Mouse (Mus musculus): ENCODE results near the gene Dnah2. TPM values are rescaled to one million over a fixed set of nuclear protein-coding genes. Genes with fewer than 3 reads are reported as not detected.
A peak's percentile ranks its signal among the peaks of the same experiment; 100 is the strongest.

Gene Dnah2
- polyA plus RNA-seq, 1 experiment: not detected

DNA sequence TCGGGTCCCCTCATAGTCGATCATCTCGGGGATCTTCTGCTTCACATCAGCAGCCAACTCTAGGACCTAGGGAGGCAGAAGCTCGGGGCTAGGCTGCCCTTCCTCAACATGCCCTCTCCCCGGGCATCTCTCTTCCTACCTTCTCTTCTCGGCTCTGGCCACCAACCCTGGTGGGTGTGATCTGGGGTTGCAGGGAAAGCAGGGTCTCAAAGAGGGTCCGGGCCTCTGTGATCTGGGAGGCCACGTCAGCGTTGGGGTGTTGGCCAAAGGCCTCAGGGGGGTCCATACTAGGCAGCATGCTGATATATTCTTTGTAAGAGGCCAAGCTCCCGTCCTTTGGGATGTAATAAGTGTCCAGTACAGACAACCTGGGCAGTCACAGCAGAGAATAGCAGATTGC is 126.1 kb downstream of the Dnah2 start:
- no peak for TF ChIP-seq TAL1 (IDR thresholded peaks at IDR 0.05; ENCODE audit: low read length)
- TF ChIP-seq GATA1 (IDR thresholded peaks at IDR 0.05; ENCODE audit: low read length): no peak
- no peaks in the 10 kb centered on the region for H3K9me3 ChIP-seq (ENCODE audit: control insufficient read depth, low read length)
- peaks cover 54% of the 10 kb centered on the region for H3K4me1 ChIP-seq (ENCODE audit: control insufficient read depth)
- H3K36me3 ChIP-seq (ENCODE audit: control insufficient read depth): no peaks in the 10 kb centered on the region
- H3K27me3 ChIP-seq (ENCODE audit: control insufficient read depth): peaks cover 50% of the 10 kb centered on the region
- H3K4me3 ChIP-seq (replicated peaks): no peak overlapping the region

GRCm38 (mm10) chr11:69421131-69421977 is 127.6 kb downstream of the Dnah2 start:
- TF ChIP-seq GATA1 (IDR thresholded peaks at IDR 0.05; ENCODE audit: low read length) (no peak), TAL1 (IDR thresholded peaks at IDR 0.05; ENCODE audit: low read length) (no peak)
- Histone ChIP-seq H3K36me3 (ENCODE audit: control insufficient read depth) (no peaks in the 10 kb centered on the region), H3K4me1 (ENCODE audit: control insufficient read depth) (peaks cover 59% of the 10 kb centered on the region), H3K9me3 (ENCODE audit: control insufficient read depth, low read length) (no peaks in the 10 kb centered on the region), H3K4me3 (replicated peaks) (no peak overlapping the region), H3K27me3 (ENCODE audit: control insufficient read depth) (peaks cover 65% of the 10 kb centered on the region)

- Histone ChIP-seq H3K4me1 (ENCODE audit: control insufficient read depth) (peaks cover 55% of the 10 kb centered on the region), H3K27me3 (ENCODE audit: control insufficient read depth) (peaks cover 69% of the 10 kb centered on the region)
These were observed 128.3 kb downstream of the Dnah2 start for GRCm38 (mm10) chr11:69420554-69421000.

GRCm38 (mm10) chr11:69419813-69420553 is 128.9 kb downstream of the Dnah2 start:
- Histone ChIP-seq H3K27me3 (ENCODE audit: control insufficient read depth) (peaks cover 72% of the 10 kb centered on the region), H3K4me1 (ENCODE audit: control insufficient read depth) (peaks cover 59% of the 10 kb centered on the region), H3K4me3 (replicated peaks) (peak overlapping the region; percentile 59)

More at GRCm38 (mm10) chr11:69420554-69421000, 128.3 kb downstream of the Dnah2 start:
- TF ChIP-seq GATA1 (IDR thresholded peaks at IDR 0.05; ENCODE audit: low read length) (no peak), TAL1 (IDR thresholded peaks at IDR 0.05; ENCODE audit: low read length) (no peak)
- no peaks in the 10 kb centered on the region for H3K9me3 ChIP-seq (ENCODE audit: control insufficient read depth, low read length)
- peak overlapping the region; percentile 59 for H3K4me3 ChIP-seq (replicated peaks)
- H3K36me3 ChIP-seq (ENCODE audit: control insufficient read depth): no peaks in the 10 kb centered on the region

DNA sequence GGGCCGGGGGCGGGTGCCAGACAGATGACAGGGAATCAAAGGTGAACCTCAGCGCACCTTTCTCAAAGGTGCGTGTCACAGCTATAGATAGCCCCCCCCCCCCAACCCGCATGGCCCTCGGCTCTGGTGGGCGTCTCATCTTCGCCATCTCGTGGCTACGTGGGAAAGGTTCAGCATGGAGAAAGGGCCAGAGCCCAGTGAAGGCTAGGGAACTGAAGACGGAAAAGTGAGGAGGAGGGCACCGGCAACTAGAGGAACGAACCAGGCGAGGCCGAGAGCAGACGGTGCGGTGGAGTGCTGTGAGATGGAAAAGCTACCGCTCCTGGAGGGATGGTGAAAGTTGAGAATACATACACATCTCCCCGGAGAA is 129.5 kb downstream of the Dnah2 start:
- Histone ChIP-seq H3K27me3 (ENCODE audit: control insufficient read depth) (peaks cover 72% of the 10 kb centered on the region), H3K4me1 (ENCODE audit: control insufficient read depth) (peaks cover 61% of the 10 kb centered on the region)
- TF ChIP-seq TAL1 (IDR thresholded peaks at IDR 0.05; ENCODE audit: low read length) (no peak), GATA1 (IDR thresholded peaks at IDR 0.05; ENCODE audit: low read length) (no peak)

More at GRCm38 (mm10) chr11:69419813-69420553, 128.9 kb downstream of the Dnah2 start:
- H3K9me3 ChIP-seq (ENCODE audit: control insufficient read depth, low read length): no peaks in the 10 kb centered on the region
- TF ChIP-seq GATA1 (IDR thresholded peaks at IDR 0.05; ENCODE audit: low read length) (no peak), TAL1 (IDR thresholded peaks at IDR 0.05; ENCODE audit: low read length) (no peak)
- H3K36me3 ChIP-seq (ENCODE audit: control insufficient read depth): no peaks in the 10 kb centered on the region

GRCm38 (mm10) chr11:69418481-69419442 is 130.1 kb downstream of the Dnah2 start:
- Histone ChIP-seq H3K36me3 (ENCODE audit: control insufficient read depth) (no peaks in the 10 kb centered on the region), H3K27me3 (ENCODE audit: control insufficient read depth) (peaks cover 72% of the 10 kb centered on the region), H3K4me1 (ENCODE audit: control insufficient read depth) (peaks cover 65% of the 10 kb centered on the region), H3K9me3 (ENCODE audit: control insufficient read depth, low read length) (no peaks in the 10 kb centered on the region), H3K4me3 (replicated peaks) (peak overlapping the region; percentile 59)
- TF ChIP-seq TAL1 (IDR thresholded peaks at IDR 0.05; ENCODE audit: low read length) (no peak), GATA1 (IDR thresholded peaks at IDR 0.05; ENCODE audit: low read length) (no peak)

More for the DNA sequence above, 129.5 kb downstream of the Dnah2 start:
- Histone ChIP-seq H3K9me3 (ENCODE audit: control insufficient read depth, low read length) (no peaks in the 10 kb centered on the region), H3K4me3 (replicated peaks) (peak overlapping the region; percentile 59), H3K36me3 (ENCODE audit: control insufficient read depth) (no peaks in the 10 kb centered on the region)

DNA sequence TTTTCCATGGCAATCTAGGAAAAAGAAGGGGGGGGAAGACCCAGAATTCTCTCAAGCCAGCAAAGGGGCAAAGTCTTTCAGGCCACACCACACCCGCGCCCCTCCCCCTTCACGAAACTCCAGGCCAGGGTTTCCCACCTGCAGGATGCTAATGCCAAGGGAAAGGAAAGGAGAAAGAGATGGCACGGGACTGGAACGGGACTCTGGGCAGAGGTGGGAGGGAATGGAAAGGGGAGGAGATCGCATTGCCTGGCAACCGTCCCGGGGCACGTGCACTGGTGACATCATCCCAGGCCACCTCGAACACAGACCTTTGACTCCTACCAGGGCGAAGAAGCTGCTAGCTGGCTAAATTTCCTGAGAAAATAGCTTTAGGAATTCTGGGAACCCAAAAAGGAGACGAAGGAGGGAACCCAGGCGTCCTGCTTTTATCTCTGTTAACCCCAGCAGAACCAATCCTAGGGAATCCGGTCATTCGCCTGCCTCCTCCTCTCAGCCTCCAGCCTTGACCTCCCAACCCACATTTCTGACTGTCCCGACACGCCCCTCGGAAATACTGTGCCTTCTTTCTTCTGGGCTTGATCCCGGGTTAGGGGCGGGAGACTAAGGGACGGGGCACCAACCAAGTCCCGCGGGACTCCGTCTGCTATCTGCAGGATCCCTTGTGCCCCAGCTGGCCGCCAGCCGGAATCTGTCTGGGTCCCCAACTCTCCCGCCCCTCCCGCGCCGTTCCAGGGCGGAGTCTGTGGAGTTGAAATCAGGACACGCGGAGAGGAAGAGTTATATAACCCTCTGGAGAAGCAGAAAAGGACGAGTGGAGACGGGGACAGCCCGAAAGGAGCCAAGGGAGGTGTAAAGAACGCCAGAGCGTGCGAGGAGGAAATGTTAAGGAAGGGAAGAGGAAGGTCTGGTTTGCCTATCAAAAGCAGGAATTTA is 131.2 kb downstream of the Dnah2 start:
- Histone ChIP-seq H3K4me1 (ENCODE audit: control insufficient read depth) (peaks cover 75% of the 10 kb centered on the region), H3K27me3 (ENCODE audit: control insufficient read depth) (peaks cover 69% of the 10 kb centered on the region), H3K36me3 (ENCODE audit: control insufficient read depth) (no peaks in the 10 kb centered on the region; the same call in 1 of the 2 replicates), H3K9me3 (ENCODE audit: control insufficient read depth, low read length) (no peaks in the 10 kb centered on the region), H3K4me3 (replicated peaks) (peak overlapping the region; percentile 59)
- no peak for TF ChIP-seq GATA1 (IDR thresholded peaks at IDR 0.05; ENCODE audit: low read length)
- TF ChIP-seq TAL1 (IDR thresholded peaks at IDR 0.05; ENCODE audit: low read length): no peak
